Mouse (Mus musculus): ENCODE data around the gene Aldoc.
A peak's percentile ranks its signal among the peaks of the same experiment; 100 is the strongest.

Gene Aldoc

DNA sequence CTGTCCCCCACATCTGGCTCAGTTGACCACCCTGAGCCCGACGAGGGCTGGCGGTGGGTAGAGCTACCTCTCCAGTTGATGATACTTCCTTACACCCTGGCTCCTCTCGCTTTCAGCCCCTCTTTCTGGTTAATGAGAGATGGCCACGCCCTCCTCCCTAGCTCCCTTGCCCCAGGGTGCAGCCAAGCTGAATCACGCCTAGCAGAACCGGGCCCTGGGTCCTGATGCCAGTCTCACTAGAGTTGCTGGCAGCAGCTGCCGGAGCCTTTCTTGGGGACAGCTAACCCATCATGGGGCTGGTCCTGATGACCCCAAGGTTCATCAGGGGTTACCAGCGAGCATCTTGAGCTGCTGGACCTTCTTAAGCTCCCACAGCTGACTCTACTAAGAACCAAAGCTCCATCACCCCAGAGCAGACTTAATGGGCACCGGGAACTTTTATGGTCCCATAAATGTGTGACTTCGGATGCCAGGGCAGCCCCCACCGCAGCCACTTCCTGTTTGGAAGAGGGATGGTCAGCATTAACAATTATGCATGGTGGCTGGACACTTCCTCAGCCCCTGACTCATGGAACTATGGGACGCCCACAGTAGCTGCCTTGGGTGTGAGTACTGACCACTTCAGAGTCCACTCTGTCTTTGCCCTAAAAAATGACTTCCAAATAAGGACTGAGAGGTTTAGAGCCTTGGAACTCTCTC lies 40.7 kb downstream of the Aldoc start:
- DNase-seq, result no peak

GRCm38 (mm10) chr11:78364103-78364502 lies 41.3 kb downstream of the Aldoc start:
- no peak for DNase-seq

- DNase-seq, result no peak
Measured at GRCm38 (mm10) chr11:78367456-78368225, 44.9 kb downstream of the Aldoc start.

DNA sequence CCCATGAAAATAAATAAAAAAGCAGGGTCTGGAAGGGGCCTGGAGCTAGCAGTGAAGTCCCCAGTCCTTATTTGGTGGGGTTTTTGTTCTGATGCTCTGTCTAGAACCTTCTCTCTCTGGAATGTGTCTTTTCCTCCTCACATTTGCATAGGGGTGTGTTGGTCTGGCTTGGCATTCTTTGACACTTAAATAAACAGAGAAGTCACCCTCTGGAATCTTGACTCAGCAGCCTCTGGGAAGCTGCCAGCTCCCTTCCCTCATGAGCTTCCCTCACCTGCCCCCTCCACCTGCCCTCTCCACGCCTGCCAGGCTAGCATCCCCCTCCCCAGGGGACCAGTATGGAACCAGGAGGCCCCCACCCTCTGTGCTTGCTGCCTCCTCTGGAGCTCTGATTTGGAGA lies 47.6 kb downstream of the Aldoc start:
- no peak for DNase-seq

- DNase-seq, result no peak
Measured at GRCm38 (mm10) chr11:78371711-78372110, 48.9 kb downstream of the Aldoc start.

DNA sequence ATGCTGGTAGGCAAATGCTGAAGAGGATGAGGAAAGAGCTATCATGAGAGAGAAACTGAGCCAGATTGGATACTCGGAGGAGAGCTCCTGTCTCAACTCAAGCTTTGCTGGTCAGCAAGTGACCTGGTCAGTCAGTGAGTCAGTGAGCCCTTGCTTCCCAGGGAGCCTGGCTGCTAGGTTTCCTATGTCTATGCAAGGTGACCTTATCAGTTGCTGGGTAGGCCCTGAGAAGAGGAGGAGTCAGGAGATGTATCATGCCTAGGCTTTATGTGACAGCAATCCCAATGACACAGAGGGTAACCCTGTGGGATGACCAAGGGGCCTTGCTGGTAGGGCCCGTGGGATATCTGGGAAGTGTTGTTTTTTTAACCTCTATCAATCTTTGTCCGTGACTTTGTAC lies 49.4 kb downstream of the Aldoc start:
- no peak for DNase-seq

GRCm38 (mm10) chr11:78372610-78373009 lies 49.8 kb downstream of the Aldoc start:
- DNase-seq, result peak; percentile 34

DNA sequence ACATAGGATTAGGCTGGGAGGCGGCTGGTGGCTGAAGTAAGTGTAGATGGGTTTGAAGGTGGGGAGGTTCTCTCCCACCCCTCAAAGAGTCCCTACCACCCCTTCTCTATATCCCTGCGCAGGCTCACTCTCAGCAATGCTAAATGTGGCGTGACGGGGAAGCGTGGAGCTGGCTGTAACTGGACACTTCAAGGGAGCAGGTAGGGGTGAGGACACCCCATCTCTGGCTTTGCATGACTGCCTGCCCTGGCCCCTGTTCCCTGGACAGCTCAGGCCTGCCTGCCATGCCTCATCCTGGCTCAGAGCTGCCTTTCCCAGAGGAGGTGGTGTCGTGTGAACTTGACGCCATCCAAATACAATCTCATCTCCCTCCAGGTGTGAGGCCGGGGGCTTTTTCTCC lies 51.4 kb downstream of the Aldoc start:
- no peak for DNase-seq
